Mouse (Mus musculus): ENCODE results near the gene Hspbap1.

The Hspbap1 gene

DNA sequence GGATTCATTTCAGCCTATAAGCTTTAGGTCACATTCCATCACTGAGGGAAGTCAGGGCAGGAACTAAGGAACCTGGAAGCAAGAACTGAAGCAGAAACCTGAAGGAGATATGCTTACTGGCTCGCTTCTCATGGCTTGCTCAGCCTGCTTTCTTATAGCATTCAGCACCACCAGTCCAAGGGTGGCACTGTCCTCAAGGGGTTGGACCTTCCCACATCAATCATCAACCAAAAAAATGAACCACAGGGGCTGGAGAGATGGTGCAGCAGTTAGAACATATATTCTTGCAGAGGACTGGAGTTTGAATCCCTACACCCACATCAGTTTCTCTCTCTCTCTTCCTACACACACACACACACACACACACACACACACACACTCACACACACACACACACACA, 5.2 kb upstream of the Hspbap1 start:
- DNase-seq: no peak

DNA sequence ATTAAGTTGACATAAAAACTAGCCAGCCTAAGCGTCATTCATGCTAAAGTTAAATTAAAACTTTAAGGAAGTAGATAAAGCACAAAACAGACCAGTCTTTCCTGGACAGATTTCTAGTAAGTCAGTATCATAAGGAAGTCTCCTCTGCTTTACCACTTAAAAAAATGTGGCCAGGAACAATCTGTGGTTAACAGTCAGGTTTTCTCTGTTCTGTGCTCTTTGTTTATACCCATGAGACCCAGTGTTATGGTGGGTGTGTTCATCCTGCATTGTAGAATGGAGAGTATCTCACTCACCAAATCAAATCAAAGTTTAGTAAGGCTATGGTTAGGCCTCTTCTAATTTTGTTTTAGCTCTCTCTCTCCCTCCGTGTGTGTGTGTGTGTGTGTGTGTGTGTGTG, 4.7 kb upstream of the Hspbap1 start:
- DNase-seq: no peak

DNA sequence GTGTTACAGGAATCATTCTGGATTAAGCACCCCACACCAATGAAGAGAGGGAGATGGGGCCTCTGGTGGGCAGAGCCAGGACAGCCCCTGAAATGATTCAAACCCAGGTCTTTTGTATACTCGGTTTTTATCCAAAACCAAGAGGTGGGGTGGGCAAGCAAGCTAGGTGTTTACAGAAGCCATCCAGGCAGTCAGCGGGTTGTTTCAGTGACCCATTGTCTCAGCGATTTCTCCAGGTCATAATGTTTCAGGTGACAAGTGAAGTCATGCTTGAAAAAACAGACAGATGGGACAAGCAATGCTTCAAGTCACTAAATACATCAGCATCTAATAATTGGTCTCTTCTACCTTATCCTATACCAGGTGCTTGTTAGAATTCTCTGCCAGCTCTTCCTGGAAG, 3.8 kb upstream of the Hspbap1 start:
- no peak for DNase-seq

DNA sequence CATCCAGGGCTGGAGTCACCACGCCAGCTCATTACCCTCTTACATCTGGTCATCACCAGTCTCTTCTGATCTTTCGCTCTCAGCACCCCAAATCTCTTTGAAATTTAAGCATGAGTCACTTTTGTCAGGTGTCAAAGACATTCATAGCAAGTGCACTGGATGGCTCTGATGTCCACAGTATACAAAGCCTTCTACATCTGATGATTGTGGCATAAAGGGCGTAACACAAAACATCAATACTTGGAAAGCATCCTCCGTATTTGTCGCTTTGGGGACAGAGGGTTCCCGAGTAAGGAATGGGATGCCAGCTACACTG, 1.7 kb upstream of the Hspbap1 start:
- no peak for DNase-seq

DNA sequence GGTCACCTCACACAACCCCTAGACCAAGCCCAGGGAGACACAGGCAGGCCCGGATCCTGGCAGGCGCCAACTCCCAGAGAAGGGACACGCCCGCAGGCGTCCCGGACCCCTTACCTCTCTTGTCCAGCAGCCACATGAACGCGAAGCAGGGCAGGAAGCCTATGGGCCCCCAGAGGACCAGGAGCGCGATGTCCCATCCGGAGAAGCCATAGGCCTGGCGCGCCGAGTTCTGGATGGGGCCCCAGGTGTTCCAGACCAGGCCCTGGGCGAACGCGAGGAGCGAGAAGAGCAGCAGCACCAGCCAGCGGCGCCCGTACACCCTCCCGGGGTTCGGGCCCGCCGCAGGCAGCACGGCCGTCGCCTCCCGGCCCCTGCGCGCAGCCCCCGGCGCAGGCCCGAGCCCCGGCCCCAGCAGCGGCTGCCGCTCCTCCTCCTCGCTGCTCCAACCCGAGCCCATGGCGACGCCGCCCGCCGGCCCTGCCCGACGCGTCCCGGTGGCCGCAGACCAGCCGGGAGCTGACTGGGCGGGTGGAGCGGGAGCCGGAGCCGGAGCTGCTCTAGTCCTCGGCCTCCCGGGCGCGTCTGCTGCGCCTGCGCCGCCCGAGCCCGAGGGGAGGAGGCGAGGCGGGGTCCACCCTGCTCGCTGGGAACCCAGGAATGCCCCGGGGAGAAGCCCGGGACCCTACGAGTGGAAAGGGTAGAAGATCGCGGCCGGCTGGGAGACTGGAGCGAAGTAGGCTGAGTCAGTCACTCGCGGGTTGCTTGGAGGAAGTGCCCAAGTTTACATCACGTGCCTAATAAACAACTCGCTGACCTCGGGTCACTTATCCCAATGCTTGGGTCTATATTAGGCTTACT, 1.2 kb upstream of the Hspbap1 start, which contains the start of gene Dirc2:
Dirc2 (minus strand) TSS at position 572 of the 858 bp plus-strand sequence.
- peak; percentile 75 to 78 for DNase-seq

DNA sequence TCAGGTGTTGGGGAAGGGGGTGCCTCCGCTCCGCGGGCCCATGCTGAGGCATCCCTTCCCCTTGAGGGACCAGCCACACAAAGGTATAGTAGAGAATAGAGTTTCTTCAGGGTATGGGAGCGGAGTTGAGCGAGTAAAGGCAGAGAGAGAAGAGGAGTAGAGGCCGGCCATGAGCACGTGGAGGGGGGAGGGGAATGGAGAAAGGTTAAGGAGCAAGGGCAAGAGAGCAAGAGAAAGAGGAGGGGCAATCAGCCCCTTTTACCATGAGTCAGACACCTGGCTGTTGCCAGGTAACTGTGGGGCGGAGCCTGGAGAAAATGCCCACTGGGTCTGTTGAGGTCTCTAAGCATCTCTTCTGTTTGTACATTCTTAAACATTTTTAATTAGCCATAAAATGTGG, 966 bp downstream of the Hspbap1 start:
- no peak for DNase-seq

DNA sequence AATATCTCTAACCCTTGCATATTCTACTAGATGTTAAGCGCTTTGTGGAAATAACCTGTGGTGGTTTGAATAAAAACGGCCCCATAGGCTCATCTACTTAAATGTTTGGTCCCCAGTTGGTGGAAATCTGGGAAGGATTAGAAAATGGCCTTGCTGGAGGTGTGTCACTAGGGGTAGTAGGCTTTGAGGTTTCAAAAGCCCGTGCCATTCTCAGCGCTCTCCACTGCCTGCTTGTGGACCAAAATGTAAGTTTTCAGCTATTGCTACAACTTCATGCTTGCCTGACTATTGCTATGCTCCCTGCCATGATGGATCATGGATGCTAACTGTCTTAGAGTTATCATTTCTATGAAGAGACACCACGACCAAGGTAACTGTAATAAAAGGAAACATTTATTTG, 1.4 kb downstream of the Hspbap1 start:
- DNase-seq: no peak

DNA sequence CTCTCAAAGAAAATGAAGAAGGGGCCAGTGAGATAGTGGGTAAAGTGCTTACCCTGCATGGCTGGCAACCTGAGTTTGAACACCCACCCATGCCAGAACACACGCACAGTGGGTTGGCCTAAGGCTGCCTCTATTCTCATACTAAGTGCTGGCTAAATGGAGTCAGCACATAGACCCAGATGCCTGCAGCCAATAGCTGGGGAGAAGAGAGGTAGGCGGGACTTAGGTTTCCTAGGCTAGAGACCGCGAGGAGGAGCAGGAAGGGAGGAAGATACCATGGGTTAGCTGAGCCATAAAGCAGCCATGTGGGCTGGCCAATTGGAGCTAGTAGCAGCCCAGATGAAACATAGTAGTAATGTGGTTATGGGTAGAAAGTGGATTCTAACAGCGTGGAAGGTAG, 2.4 kb downstream of the Hspbap1 start:
- no peak for DNase-seq

DNA sequence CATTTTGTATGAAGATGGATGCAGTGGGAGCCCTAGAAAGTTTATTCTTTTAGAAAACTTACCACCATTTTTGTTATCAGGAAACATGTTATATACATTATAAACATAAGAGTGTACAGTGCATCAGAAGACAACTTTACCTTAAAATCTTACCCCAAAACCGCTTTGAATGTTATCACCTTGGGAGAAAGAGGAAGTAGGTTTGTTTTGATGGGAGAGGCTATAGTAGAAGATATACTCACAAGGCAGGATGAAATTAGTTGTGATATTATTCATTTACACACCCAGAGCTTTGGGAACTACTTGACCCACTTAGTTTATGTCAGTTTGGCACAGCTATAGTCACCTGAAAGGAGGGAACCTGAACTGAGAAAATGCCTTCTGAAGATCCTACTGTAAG, 5.7 kb downstream of the Hspbap1 start:
- no peak for DNase-seq

DNA sequence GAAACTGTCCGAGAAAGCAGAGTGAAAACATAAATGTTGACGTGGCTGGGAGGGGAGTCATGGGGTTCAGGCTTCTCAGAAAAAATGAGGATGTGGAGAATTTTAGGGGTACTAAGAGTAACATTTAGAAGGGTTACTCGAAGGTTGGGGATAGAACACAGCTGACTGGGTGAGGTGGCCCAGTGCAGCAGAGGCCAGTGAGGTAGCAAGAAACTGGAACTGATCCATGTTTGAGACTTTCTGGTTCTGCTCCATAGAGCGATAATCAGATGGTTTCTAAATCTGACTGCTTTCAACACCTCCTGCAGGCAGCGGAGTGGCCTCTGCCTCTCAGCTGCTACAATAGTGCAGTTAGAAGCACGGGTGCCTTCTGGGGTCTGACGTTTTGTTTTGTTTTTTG, 6.6 kb downstream of the Hspbap1 start:
- DNase-seq: no peak

DNA sequence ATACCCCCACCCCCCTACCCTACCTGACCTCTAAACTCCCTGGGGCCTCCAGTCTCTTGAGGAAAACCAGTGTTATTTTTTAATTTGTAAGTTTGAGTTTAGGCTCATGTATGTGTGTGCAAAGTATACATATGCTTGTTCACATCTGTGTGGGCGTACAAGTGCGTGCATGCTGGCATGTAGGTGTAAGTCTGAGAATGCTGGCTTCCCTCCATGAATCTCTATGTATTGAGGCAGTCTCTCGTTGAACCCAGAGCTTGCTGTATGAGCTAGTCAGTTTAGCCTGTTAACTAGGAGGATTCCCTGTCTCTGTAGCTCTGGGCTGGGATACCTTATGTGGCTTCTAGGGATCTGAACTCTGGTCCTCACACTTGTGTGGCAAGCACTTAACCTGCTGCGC, 7.6 kb downstream of the Hspbap1 start:
- no peak for DNase-seq

DNA sequence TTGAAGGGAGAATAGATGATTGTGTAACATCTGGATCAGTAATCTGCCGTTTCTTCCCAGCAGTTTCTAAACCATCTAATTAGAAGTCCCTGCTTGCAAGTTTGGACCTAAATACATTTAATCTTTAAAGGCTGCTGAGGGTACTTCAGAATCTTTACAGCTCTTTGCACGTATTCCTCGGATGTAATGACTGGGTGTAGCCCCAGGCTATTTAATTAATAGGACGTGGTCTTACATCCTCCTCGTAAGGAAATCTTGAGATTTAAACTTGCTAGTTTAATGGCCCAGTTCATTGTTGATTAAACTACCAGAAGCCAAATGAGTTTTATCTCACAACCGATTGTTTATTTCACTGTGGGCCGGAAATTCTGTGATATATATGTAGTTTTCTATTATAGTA, 9.5 kb downstream of the Hspbap1 start:
- no peak for DNase-seq

DNA sequence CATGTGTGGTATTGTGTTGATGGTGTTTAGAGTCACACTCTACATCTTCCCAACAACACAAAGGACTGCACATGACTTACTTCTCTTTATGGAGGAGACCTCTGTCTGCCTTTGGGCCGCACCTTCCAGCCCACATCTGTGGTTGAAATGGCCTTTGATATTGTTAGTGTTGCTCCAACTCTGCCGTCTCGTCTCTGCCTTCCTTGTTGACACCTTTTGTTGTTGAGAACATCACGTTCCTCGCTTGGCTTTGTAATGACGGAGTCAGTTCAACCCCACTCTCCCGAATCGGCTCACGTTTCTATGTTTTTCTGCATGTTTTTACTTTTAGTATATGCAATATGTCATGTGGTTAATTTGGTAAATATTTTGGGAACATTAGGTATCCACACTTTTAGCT, 10.9 kb downstream of the Hspbap1 start:
- no peak for DNase-seq

DNA sequence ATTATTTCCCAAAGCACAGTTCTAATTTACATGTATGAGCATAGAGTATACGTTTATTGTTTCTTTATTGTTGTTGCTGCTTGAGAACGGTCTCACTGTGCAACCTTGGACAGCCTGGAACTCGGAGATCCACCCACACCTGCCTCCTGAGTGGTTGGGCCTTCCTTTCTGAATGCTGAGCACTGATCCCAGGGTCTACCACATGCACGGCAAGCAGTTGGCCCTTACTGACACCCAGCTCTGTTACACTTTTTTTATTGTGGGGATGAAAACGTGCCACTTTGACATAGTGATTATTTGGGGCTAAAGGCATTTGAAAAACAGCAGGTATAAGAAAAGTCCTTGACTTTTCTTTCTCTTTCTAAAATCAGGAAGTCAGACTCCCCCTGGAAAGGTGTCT, 11.5 kb downstream of the Hspbap1 start:
- DNase-seq: no peak

DNA sequence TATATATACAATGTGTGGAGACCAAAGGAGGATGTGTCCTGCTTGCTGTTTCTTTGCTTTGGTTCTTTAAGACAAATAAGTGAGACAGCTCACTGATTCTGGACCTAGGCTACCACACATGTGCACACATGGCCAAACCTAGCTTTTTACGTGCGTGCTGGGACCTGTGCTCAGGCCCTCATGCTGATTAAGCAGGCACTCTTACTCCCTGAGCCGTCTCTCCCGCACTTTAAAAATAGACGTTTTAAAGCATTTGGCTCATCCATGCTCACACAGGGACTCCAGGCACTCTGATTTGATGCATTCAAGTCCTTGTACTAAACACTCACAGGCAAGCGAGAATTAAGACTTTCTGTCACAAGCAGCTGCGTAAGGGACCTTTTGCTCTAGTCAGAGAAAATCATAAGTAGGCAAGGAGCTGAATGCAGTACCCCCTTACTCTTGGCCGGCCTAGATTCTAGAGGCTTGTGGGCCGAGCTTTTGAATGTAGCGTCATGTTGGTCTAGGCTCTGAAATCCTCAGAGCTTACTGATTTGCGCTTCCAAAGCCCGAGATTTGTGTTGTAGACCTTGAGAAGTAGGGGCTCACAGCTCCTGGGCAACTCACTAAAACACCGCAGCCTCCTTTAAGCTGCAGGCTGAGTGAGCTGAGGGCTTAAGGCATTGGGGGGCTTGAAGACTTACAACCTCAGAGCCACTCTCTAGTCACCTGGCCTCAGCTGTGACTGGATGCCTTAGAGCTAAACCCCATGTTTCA, 12.5 kb downstream of the Hspbap1 start:
- no peak for DNase-seq

DNA sequence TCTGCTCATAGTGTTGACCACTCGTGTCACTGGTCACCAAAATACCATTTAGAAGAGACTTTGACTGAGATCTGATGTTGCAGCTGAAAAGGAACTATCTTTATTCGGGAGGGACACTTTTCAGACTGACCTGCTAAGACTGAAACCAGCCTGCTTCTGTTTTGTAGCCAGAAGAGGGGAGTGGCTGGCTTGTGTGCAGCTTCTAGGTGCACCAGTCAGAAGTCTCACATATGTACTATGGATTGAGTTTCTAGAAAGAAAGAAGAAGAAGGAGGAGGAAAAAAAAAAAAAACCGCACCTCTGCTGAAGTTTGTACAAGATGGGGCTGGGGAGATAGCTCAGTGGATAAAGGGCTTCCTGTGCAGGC, 13.0 kb downstream of the Hspbap1 start:
- DNase-seq: no peak

DNA sequence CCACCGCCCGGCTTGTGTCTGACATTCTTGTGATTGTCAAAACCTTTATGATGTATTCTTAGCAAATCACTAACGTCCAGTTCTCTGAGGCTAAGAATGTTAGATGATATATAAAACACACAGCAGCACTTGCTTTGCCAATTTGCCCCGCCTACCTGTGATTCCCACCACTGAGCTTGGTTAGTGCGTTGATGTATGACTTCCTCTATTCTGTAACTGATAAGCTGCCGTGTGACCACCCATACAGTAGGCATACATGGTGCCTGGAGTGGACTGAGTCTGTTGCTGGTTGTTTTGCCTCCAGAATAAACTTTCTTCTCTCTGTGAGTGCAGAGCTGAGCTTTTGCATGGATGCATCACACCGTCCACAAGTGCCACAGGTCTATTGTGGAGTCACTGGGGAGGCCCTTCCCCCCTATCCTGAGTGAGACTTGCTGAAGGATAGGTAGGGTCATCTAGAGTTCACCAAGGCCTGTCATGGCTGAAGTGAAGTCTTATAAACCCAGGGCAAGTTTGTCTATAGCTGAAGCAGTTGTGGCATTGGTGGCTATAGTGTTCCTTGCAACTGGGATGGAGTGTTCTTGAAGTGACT, 14.1 kb downstream of the Hspbap1 start:
- no peak for DNase-seq

DNA sequence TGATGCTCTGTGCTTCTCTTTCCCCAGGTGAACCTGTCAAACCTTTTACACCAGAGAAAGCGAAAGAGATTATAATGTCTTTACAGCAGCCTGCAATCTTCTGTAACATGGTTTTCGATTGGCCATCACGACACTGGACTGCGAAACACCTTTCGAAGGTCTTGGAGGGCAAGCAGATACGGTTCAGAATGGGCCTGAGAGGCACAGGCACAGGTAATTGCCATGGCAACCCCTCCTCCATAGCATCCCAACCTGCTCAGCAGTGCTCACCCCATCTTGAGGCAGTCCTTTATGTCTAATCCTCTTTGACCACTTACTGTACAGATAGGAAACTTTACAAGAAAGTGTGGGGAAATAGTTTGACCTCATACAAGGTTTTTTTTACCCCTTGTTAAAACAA, 17.0 kb downstream of the Hspbap1 start:
- no peak for DNase-seq

DNA sequence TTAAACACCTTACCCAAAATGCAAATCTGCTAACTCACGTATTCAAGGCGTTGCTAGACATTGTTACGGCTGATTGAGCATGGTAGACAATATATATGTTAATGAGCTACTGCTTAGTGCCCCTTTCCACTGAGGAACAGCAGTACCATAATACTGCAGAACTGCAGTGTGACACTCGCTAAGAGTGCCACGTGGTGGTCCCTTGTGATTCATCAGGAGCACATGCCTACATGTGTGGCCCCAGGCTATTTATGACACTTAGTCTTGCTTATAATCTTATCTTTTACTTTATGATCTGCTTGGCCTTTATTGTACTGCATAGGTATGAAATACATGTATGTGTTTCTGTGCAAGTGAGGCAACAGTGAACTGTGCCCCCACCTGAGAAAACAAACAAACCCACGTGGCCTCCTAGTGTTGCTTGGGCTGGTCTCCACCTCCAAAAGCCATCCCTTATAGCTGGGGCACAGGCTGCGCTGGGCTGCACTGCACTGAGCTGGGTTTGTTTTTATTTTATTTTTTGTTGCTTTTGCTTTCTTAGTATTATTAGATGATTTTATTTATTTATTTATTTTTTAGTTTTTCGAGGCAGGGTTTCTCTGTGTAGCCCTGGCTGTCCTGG, 17.5 kb downstream of the Hspbap1 start:
- DNase-seq: no peak

DNA sequence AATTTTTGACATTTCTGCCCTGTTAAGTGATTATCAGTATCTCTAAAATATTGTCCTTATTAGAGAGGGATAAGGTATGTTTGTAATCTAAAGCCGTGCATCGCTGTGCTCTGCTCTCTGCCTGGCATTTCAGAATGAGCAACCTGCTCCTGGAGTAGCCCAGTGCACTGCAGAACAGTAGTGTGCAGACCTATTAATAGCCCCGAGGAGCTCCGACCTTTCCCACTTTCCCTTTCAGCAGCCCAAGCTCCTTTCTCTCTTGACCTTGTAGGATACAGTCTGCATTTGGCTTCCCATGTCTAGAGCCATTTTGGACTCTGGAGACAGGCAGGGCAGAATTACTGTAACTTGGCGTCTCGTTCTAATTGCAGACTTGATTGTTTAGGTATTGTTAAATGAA, 18.2 kb downstream of the Hspbap1 start:
- no peak for DNase-seq

DNA sequence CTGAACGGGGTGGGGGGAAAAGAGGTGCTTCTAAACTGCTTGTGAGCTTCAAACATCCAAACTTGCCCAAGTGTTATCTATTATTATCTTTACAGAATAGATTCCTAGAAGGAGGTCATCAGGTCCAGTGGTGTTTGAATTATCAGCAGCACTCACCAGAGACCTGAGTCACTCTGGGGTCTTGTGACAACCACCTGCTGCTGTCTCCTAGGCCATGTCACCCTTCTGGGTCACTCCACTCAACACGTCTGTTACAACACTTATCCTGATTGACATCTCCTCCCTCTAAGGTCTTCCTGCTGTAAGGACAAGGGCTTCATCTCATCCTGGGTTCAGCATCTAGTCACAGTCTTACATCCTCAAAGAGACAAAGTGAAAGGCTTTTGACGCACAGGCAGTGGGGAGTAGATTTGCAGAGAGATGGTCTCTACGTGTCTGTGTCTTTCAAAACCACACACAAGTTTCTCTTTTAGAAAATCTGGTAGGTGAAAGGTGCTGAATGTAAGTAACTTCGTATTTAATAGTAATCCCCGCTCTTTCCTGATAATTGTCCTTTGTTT, 21.9 kb downstream of the Hspbap1 start:
- DNase-seq: no peak

DNA sequence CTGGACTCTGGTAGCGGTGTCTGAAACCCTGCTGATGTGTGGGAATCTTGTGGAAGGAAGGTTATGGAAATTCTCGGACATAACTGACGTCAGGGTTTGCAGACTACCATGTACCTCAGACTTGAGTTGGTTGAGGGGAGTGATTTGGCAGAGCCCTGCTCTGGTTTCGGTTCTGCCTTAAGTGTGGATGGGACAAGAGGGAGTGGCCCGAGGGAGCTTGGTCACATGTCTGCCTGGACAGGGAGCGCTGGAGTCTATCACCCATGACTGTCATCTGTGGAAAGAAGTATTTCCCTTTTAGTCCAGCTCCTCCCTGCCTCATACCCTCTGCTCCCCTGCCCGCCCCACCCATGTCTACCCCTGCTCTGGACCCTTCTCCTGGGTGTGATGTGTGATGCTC, 32.0 kb downstream of the Hspbap1 start:
- DNase-seq: peak; percentile 24 to 52

DNA sequence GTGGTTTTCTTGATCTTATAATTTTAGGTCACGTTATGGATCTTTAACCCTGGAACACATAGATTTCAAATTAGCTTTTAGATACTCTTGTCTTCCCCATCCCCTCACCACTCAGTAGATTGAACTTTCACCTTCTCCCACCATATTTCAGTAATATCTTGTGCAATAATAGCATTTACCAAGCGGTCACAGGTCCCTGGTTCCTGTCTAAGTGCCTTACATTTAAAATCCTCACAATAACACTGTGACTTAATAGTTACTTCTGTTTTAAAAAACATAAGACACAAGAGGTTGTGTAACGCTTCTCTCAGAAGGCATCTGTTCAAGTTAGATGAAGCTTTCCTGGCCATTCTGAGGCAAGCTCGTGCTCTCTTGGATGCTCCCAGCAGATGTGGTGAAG, 33.5 kb downstream of the Hspbap1 start:
- DNase-seq: no peak

Data from lung, adult 18-20 months (tissue).